Comparison of ENCODE assay signal across 13 mouse cellular contexts in the genomic region with DNA sequence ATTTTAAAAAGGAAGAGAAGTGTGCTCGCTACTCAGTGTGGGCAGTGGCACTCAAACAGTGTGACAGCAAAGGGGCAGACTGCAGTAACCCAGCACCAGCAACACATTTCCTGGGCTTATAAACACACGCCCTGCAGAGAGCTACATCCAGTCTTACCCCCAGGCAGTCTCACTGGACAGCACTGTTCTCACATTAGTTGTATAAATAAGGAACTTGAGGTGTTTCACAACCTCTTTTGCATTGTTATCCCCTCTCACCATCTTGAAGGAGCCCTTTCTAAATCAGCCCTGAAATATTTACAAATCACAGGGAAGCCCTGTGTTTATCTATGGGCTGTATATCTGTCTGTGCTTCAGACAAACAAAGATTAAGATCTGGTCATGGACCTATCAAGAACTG.
"Had no signal": no experiment of that assay in that cellular context is flagged by ENCODE, and none has a peak within 500 bp of the region (broad histone marks: within the 10 kb centered on the region; RNA-seq: fewer than 3 reads in every experiment).

No protein-coding gene starts in this region.

- H3K4me3 ChIP-seq: intestine, embryonic 15.5 days; kidney, embryonic 15.5 days; liver, embryonic 15.5 days; midbrain, embryonic 10.5 days; midbrain, embryonic 15.5 days had no signal

- H3K9ac ChIP-seq: intestine, embryonic 15.5 days; kidney, embryonic 15.5 days; liver, embryonic 15.5 days; midbrain, embryonic 15.5 days had no signal

- H3K36me3 ChIP-seq: intestine, embryonic 15.5 days; liver, embryonic 15.5 days; midbrain, embryonic 15.5 days had no signal

- H3K4me2 ChIP-seq: intestine, embryonic 15.5 days; kidney, embryonic 15.5 days; liver, embryonic 11.5 days; liver, embryonic 15.5 days; midbrain, embryonic 15.5 days had no signal

- DNase-seq: kidney, adult 18-20 months; kidney, postnatal 14 days; lung, adult 2 months; lung, postnatal 10 days; right cerebral cortex, postnatal 14 days; thymus, adult 18-20 months; thymus, postnatal 14 days had no signal

- H3K27me3 ChIP-seq: intestine, embryonic 15.5 days; kidney, embryonic 15.5 days; liver, embryonic 15.5 days; midbrain, embryonic 15.5 days had no signal

- H3K27ac ChIP-seq: intestine, embryonic 15.5 days; kidney, embryonic 15.5 days; liver, embryonic 15.5 days; midbrain, embryonic 10.5 days; midbrain, embryonic 15.5 days had no signal

- ATAC-seq: intestine, embryonic 15.5 days; midbrain, embryonic 15.5 days had no signal

- H3K9me3 ChIP-seq: intestine, embryonic 15.5 days; kidney, embryonic 15.5 days; liver, embryonic 15.5 days; midbrain, embryonic 10.5 days; midbrain, embryonic 15.5 days had no signal

- H3K4me1 ChIP-seq: liver, embryonic 15.5 days had no signal
